Mouse (Mus musculus): ENCODE data around the gene Dcakd. TPM values are rescaled to one million over a fixed set of nuclear protein-coding genes. Genes with fewer than 3 reads are reported as not detected.

The Dcakd gene
- polyA plus RNA-seq (2017; shearing (Covaris generic)): 10 to 100 TPM; 25.1 to 25.4 TPM

GRCm38 (mm10) chr11:103028176-103028891 lies at the start of gene Dcakd, which contains the start of gene Nmt1:
Gene Dcakd, minus strand, starts transcription at chr11:103028333.
Gene Nmt1, plus strand, starts transcription at chr11:103028190.

GRCm38 (mm10) chr11:102946265-102946991 lies 81.7 kb downstream of the Dcakd start, which contains the start of gene C1ql1:
Gene C1ql1, minus strand, starts transcription at chr11:102946688.

Other genes starting within 250 kb of the Dcakd start
- under 1 TPM in 1 of 2 experiments, not detected in 1; 0.26 TPM for gene Gjc1, start 208.6 kb downstream of the Dcakd start, polyA plus RNA-seq (2017; shearing (Covaris generic))
- gene Higd1b, start 192.5 kb downstream of the Dcakd start, polyA plus RNA-seq (2017; shearing (Covaris generic)): not detected
- gene Eftud2, start 147.3 kb downstream of the Dcakd start, polyA plus RNA-seq (2017; shearing (Covaris generic)): 100 to 1,000 TPM; 131 to 153 TPM
- gene Ccdc103, start 147.1 kb downstream of the Dcakd start, polyA plus RNA-seq (2017; shearing (Covaris generic)): not detected
- gene Fam187a, start 143.2 kb downstream of the Dcakd start, polyA plus RNA-seq (2017; shearing (Covaris generic)): not detected
- gene Gfap, start 127.4 kb downstream of the Dcakd start, polyA plus RNA-seq (2017; shearing (Covaris generic)): not detected
- gene Kif18b, start 103.2 kb downstream of the Dcakd start, polyA plus RNA-seq (2017; shearing (Covaris generic)): 1 to 10 TPM; 3.9 to 8.1 TPM
- not detected for gene C1ql1, start 81.6 kb downstream of the Dcakd start, polyA plus RNA-seq (2017; shearing (Covaris generic))
- gene Nmt1, start 143 bp downstream of the Dcakd start, polyA plus RNA-seq (2017; shearing (Covaris generic)): 10 to 100 TPM; 64.6 to 71.5 TPM
- under 1 TPM in 1 of 2 experiments, not detected in 1; 0.45 TPM for gene Plcd3, start 73.3 kb upstream of the Dcakd start, polyA plus RNA-seq (2017; shearing (Covaris generic))
- gene Acbd4, start 73.3 kb upstream of the Dcakd start, polyA plus RNA-seq (2017; shearing (Covaris generic)): 10 to 100 TPM; 41.4 to 49.3 TPM
- gene Hexim1, start 87.9 kb upstream of the Dcakd start, polyA plus RNA-seq (2017; shearing (Covaris generic)): 1 to 10 TPM; 5.2 to 5.4 TPM
- 1 to 10 TPM; 2.9 to 6.0 TPM for gene Hexim2, start 104.1 kb upstream of the Dcakd start, polyA plus RNA-seq (2017; shearing (Covaris generic))
- gene Fmnl1, start 142.8 kb upstream of the Dcakd start, polyA plus RNA-seq (2017; shearing (Covaris generic)): 100 to 1,000 TPM; 181 to 260 TPM
- not detected for gene 1700023F06Rik, start 180.2 kb upstream of the Dcakd start, polyA plus RNA-seq (2017; shearing (Covaris generic))
- gene Spata32, start 190.1 kb upstream of the Dcakd start, polyA plus RNA-seq (2017; shearing (Covaris generic)): not detected
- gene Map3k14, start 239.1 kb upstream of the Dcakd start, polyA plus RNA-seq (2017; shearing (Covaris generic)): 10 to 100 TPM; 22.6 to 25.2 TPM